Mouse (Mus musculus) CH12.LX (cell line): Measurements from ENCODE around the gene Shank3. TPM values are rescaled to one million over a fixed set of nuclear protein-coding genes. Genes with fewer than 3 reads are reported as not detected.

Experiments
- DNase-seq: peaks from one replicate; pipeline ENCODE4 v3.0.0-alpha.2; 2013; ENCODE audit errors: extremely low read depth
- H3K27ac ChIP-seq: 2 replicates; pipeline ENCODE4 v1.5.1; 2012; ENCODE audit warnings: low read depth, mild to moderate bottlenecking, control low read depth, moderate library complexity; ENCODE audit not compliant: insufficient read depth
- H3K27me3 ChIP-seq: replicated peaks from 2 replicates; pipeline ENCODE3; 2012; ENCODE audit warnings: inconsistent platforms
- H3K36me3 ChIP-seq, 2 experiments: replicated peaks in 1 of 2; 2 replicates each; pipeline versions ENCODE3 to v1.6.1; 2012; ENCODE audit warnings: inconsistent platforms in 1 of 2, low read length in 1 of 2, mild to moderate bottlenecking in 1 of 2, mixed read lengths in 1 of 2, moderate library complexity in 1 of 2; ENCODE audit not compliant: control insufficient read depth in 1 of 2, insufficient read depth in 1 of 2
- H3K4me1 ChIP-seq, 2 experiments: 2 replicates each; pipeline ENCODE4 v1.6.1; 2012; ENCODE audit warnings: inconsistent platforms in 1 of 2, moderate library complexity in 1 of 2; ENCODE audit not compliant: insufficient read depth in 2 of 2, control insufficient read depth in 1 of 2
- H3K4me2 ChIP-seq: 2 replicates; pipeline ENCODE4 v1.6.1; 2012; ENCODE audit warnings: low read depth, mild to moderate bottlenecking, control low read depth; ENCODE audit not compliant: poor library complexity, insufficient read depth, severe bottlenecking
- H3K4me3 ChIP-seq, 3 experiments: fragments of 150-350 bp in 1 of 3; sonication (generic) in 1 of 3; replicated peaks in 1 of 3; 2 replicates each; pipeline versions ENCODE3 to v1.5.1; 2011 to 2012; ENCODE audit warnings: low read depth in 2 of 3, low read length in 2 of 3, mild to moderate bottlenecking in 2 of 3, moderate library complexity in 2 of 3, control low read depth in 1 of 3, improper control_type of control experiment in 1 of 3, inconsistent platforms in 1 of 3, mixed read lengths in 1 of 3; ENCODE audit not compliant: poor library complexity in 1 of 3
- H3K79me2 ChIP-seq: replicated peaks from 2 replicates; pipeline ENCODE4 v1.6.1; 2012; ENCODE audit warnings: mild to moderate bottlenecking, moderate library complexity; ENCODE audit not compliant: control insufficient read depth, poor library complexity, insufficient read depth, severe bottlenecking; ENCODE audit errors: extremely low read depth
- H3K9ac ChIP-seq: 2 replicates; pipeline ENCODE4 v1.6.1; 2012; ENCODE audit warnings: low read depth, mild to moderate bottlenecking, control low read depth, moderate library complexity; ENCODE audit not compliant: insufficient read depth
- H3K9me3 ChIP-seq: replicated peaks from 2 replicates; pipeline ENCODE3; 2012; ENCODE audit warnings: low read length, inconsistent platforms, mixed read lengths
- BHLHE40 ChIP-seq: IDR thresholded peaks from 2 replicates; pipeline ENCODE4 v1.6.1; 2011; ENCODE audit warnings: mild to moderate bottlenecking, low read depth, low read length, improper control_type of control experiment
- CHD1 ChIP-seq: IDR thresholded peaks from 2 replicates; pipeline ENCODE4 v1.6.1; 2012; ENCODE audit warnings: low read depth, low read length, improper control_type of control experiment, inconsistent platforms
- CTCF ChIP-seq, 2 experiments: IDR thresholded peaks in 1 of 2; conservative IDR thresholded peaks in 1 of 2; 2 replicates each; pipeline ENCODE4 v1.5.1; 2011 to 2012; ENCODE audit warnings: low read depth in 2 of 2, low read length in 2 of 2, improper control_type of control experiment in 1 of 2, inconsistent platforms in 1 of 2, mild to moderate bottlenecking in 1 of 2, moderate library complexity in 1 of 2
- E2F4 ChIP-seq: IDR thresholded peaks from 2 replicates; pipeline ENCODE4 v1.6.1; 2011; ENCODE audit warnings: low read depth, low read length, improper control_type of control experiment; ENCODE audit not compliant: insufficient replicate concordance
- ELF1 ChIP-seq: IDR thresholded peaks from 2 replicates; pipeline ENCODE4 v1.6.1; 2014; ENCODE audit warnings: low read depth, mild to moderate bottlenecking, inconsistent platforms, low read length, improper control_type of control experiment
- EP300 ChIP-seq: IDR thresholded peaks from 2 replicates; pipeline ENCODE4 v1.6.1; 2011; ENCODE audit warnings: low read length, improper control_type of control experiment
- HCFC1 ChIP-seq: IDR thresholded peaks from 2 replicates; pipeline ENCODE4 v1.6.1; 2012; ENCODE audit warnings: low read depth, mild to moderate bottlenecking, inconsistent platforms, low read length, improper control_type of control experiment
- JUN ChIP-seq: IDR thresholded peaks from 2 replicates; pipeline ENCODE4 v1.6.1; 2011; ENCODE audit warnings: low read depth, mild to moderate bottlenecking, low read length, improper control_type of control experiment, moderate library complexity; ENCODE audit not compliant: insufficient read depth
- KAT2A ChIP-seq: IDR thresholded peaks from 2 replicates; pipeline ENCODE4 v1.6.1; 2012; ENCODE audit warnings: low read length, improper control_type of control experiment, inconsistent platforms; ENCODE audit not compliant: insufficient replicate concordance
- MAFK ChIP-seq: IDR thresholded peaks from 2 replicates; pipeline ENCODE4 v1.6.1; 2011; ENCODE audit warnings: low read length, improper control_type of control experiment; ENCODE audit not compliant: insufficient replicate concordance
- MAX ChIP-seq: IDR thresholded peaks from 2 replicates; pipeline ENCODE4 v1.6.1; 2011; ENCODE audit warnings: low read length, improper control_type of control experiment
- MAZ ChIP-seq: IDR thresholded peaks from 2 replicates; pipeline ENCODE4 v1.6.1; 2012; ENCODE audit warnings: low read depth, mild to moderate bottlenecking, inconsistent platforms, low read length, improper control_type of control experiment, moderate library complexity
- MXI1 ChIP-seq: IDR thresholded peaks from 2 replicates; pipeline ENCODE4 v1.6.1; 2011; ENCODE audit warnings: mild to moderate bottlenecking, low read depth, low read length, improper control_type of control experiment
- NELFE ChIP-seq: IDR thresholded peaks from 2 replicates; pipeline ENCODE4 v1.6.1; 2011; ENCODE audit warnings: low read depth, low read length, improper control_type of control experiment
- NRF1 ChIP-seq: IDR thresholded peaks from 2 replicates; pipeline ENCODE4 v1.6.1; 2014; ENCODE audit warnings: low read depth, mild to moderate bottlenecking, inconsistent platforms, low read length, improper control_type of control experiment, moderate library complexity
- PAX5 ChIP-seq: IDR thresholded peaks from 2 replicates; pipeline ENCODE4 v1.6.1; 2012; ENCODE audit warnings: low read length, inconsistent platforms, mixed read lengths
- POLR2A ChIP-seq: IDR thresholded peaks from 2 replicates; pipeline ENCODE4 v1.6.1; 2011; ENCODE audit warnings: low read depth, mild to moderate bottlenecking, improper control_type of control experiment, low read length
- POLR2AphosphoS2 ChIP-seq: IDR thresholded peaks from 2 replicates; pipeline ENCODE4 v1.6.1; 2011; ENCODE audit warnings: low read depth, low read length, improper control_type of control experiment
- RCOR1 ChIP-seq: conservative IDR thresholded peaks from 2 replicates; pipeline ENCODE4 v1.6.1; 2012; ENCODE audit warnings: low read depth, mild to moderate bottlenecking, inconsistent platforms, low read length, improper control_type of control experiment
- SIN3A ChIP-seq: IDR thresholded peaks from 2 replicates; pipeline ENCODE4 v1.6.1; 2012; ENCODE audit warnings: low read length, improper control_type of control experiment, inconsistent platforms
- TCF12 ChIP-seq: IDR thresholded peaks from 2 replicates; pipeline ENCODE4 v1.6.1; 2014; ENCODE audit warnings: low read depth, mild to moderate bottlenecking, inconsistent platforms, low read length, improper control_type of control experiment
- UBTF ChIP-seq: IDR thresholded peaks from 2 replicates; pipeline ENCODE4 v1.6.1; 2012; ENCODE audit warnings: low read depth, mild to moderate bottlenecking, inconsistent platforms, low read length, improper control_type of control experiment, moderate library complexity
- USF1 ChIP-seq: IDR thresholded peaks from 2 replicates; pipeline ENCODE4 v1.6.1; 2014; ENCODE audit warnings: low read depth, mild to moderate bottlenecking, inconsistent platforms, low read length, improper control_type of control experiment
- USF2 ChIP-seq: conservative IDR thresholded peaks from 2 replicates; pipeline ENCODE4 v1.6.1; 2011; ENCODE audit warnings: low read depth, low read length, improper control_type of control experiment
- ZC3H11A ChIP-seq: IDR thresholded peaks from 2 replicates; pipeline ENCODE4 v1.6.1; 2012; ENCODE audit warnings: low read depth, mild to moderate bottlenecking, inconsistent platforms, low read length, improper control_type of control experiment
- ZMIZ1 ChIP-seq: IDR thresholded peaks from 2 replicates; pipeline ENCODE4 v1.6.1; 2012; ENCODE audit warnings: low read depth, mild to moderate bottlenecking, inconsistent platforms, low read length, improper control_type of control experiment
- ZNF384 ChIP-seq: IDR thresholded peaks from 2 replicates; pipeline ENCODE4 v1.6.1; 2012; ENCODE audit warnings: low read depth, low read length, improper control_type of control experiment, inconsistent platforms
- dilution Hi-C: fragments of 300-500 bp; cut with MboI; formaldehyde crosslinking; loops from 2 replicates; pipeline ENCODE4 v1.14.3; 2020; ENCODE audit warnings: low sequenced_read_pairs; ENCODE audit not compliant: extremely low pct_unique_long_range_greater_than_20kb, extremely low pct_ligation_motif_present
- in situ Hi-C: fragments of 300-500 bp; cut with MboI; formaldehyde crosslinking; loops from 3 replicates; pipeline ENCODE4 v1.14.3; 2019; ENCODE audit warnings: low sequenced_read_pairs, low pct_ligation_motif_present, low pct_unique_long_range_greater_than_20kb, mixed read lengths
- polyA plus RNA-seq: library from polyadenylated mRNA; unstranded; fragments of >175 nt; gene quantifications from 2 replicates; pipeline ENCODE4 v1.2.1, GENCODE M21; 2012; ENCODE audit warnings: low read depth; ENCODE audit not compliant: insufficient read length
- total RNA-seq, 2 experiments: library from RNA; depleted of rRNA; stranded (reverse); fragments of 300-350 nt in 1 of 2; fragments of >200 nt in 1 of 2; gene quantifications; 2 replicates each; pipeline ENCODE4 v1.2.3; 2012 to 2014

Shank3 gene
- total and polyA plus RNA-seq, 3 experiments: not detected

- Histone ChIP-seq H3K4me3 (peak overlapping the region; percentile 63 to 95 (median 71)), H3K4me2 (peak overlapping the region; percentile 59)
- in situ Hi-C loops: loop anchor here (5.0 kb wide), 1 partner anchor 56 kb away; no protein-coding TSS in a partner anchor
- DNase-seq: peak; percentile 94
- TF ChIP-seq KAT2A (no peak), SIN3A (peak; percentile 26), HCFC1 (no peak; the same call in 1 of the 2 replicates), NRF1 (no peak; the same call in 1 of the 2 replicates), ZC3H11A (no peak), E2F4 (no peak), MXI1 (peak; percentile 45; the same call in 1 of the 2 replicates), TCF12 (peak; percentile 78), USF1 (peak; percentile 96), CTCF (conservative IDR thresholded peaks at IDR 0.05 in 1 of 2, IDR thresholded peaks at IDR 0.05 in 1 of 2; ENCODE audit: low read depth in 2 of 2, low read length in 2 of 2) (no peak), POLR2AphosphoS2 (no peak), ELF1 (peak; percentile 57), MAX (peak; percentile 95), RCOR1 (no peak), NELFE (peak; percentile 77), UBTF (no peak), MAZ (no peak), BHLHE40 (peak; percentile 86), ZNF384 (no peak), CHD1 (no peak), USF2 (peak; percentile 96), PAX5 (no peak), ZMIZ1 (peak; percentile 55; the same call in 1 of the 2 replicates), POLR2A (peak; percentile 81), MAFK (no peak), JUN (no peak), EP300 (no peak)
- TF ChIP-seq, all 38 proteins: peak for 11
- Histone ChIP-seq H3K79me2 (no peaks in the 10 kb centered on the region), H3K4me1 (peaks cover 11 to 29% of the 10 kb centered on the region in 2 experiments), H3K36me3 (peaks cover 2 to 35% of the 10 kb centered on the region in 2 experiments), H3K9ac (peak overlapping the region; percentile 60), H3K27ac (no peak overlapping the region), H3K27me3 (no peaks in the 10 kb centered on the region), H3K9me3 (no peaks in the 10 kb centered on the region)
- dilution Hi-C loops: no loop called here
Observed at GRCm38 (mm10) chr15:89475611-89476474, 23.6 kb upstream of the Shank3 start.
